Mouse (Mus musculus) activated CD4-positive, CD25-positive, alpha-beta regulatory T cell, adult 9 weeks (primary cell): ENCODE data around the gene Vmn2r16. TPM values are rescaled to one million over a fixed set of nuclear protein-coding genes. Genes with fewer than 3 reads are reported as not detected.

Experiments
- polyA plus RNA-seq: library from polyadenylated mRNA; unstranded; fragments of 100-300 nt; shearing (Covaris generic); gene quantifications from one replicate; pipeline ENCODE4 v1.2.1, GENCODE M21; 2017

Gene Vmn2r16
- polyA plus RNA-seq: not detected

DNA sequence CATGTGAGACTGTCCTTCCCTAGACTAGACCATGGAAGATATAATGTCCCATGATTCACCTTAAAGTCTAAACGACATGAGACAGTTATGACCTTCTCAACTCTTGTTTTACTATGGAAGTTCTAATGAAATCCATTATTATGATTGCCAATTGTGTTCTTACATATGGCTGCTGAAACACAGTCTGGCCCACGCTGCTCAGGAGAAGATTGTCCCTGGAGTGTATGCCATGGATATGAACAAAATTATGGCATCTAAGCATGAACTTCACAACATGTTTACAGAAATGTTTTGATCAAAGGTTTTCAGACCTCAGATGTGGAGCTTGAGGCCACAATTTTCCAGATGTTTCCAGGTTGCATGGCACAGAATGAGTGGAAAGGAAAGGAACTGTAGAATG lies at the start of gene Vmn2r16:
Vmn2r16 (plus strand) TSS at position 301 of the 400 bp plus-strand sequence.

GRCm38 (mm10) chr5:109297544-109297943 lies 32.4 kb upstream of the Vmn2r16 start, which contains the start of gene Vmn2r15:
Vmn2r15 (minus strand) TSS chr5:109297644.

GRCm38 (mm10) chr5:109419388-109419787 lies 89.4 kb downstream of the Vmn2r16 start, which contains the start of gene Vmn2r17:
Vmn2r17 (plus strand) TSS chr5:109419688.

Other genes starting within 250 kb of the Vmn2r16 start
- gene Vmn2r12, start 232.2 kb upstream of the Vmn2r16 start, polyA plus RNA-seq: not detected
- not detected for gene Vmn2r13, start 138.0 kb upstream of the Vmn2r16 start, polyA plus RNA-seq
- not detected for gene Vmn2r14, start 105.5 kb upstream of the Vmn2r16 start, polyA plus RNA-seq
- gene Vmn2r15, start 32.5 kb upstream of the Vmn2r16 start, polyA plus RNA-seq: not detected
- not detected for gene Vmn2r17, start 89.5 kb downstream of the Vmn2r16 start, polyA plus RNA-seq
- 48.9 TPM for gene Crlf2, start 228.8 kb downstream of the Vmn2r16 start, polyA plus RNA-seq